Mouse (Mus musculus) embryo, embryonic 10.5 days (tissue): ENCODE measurements at regions not wholly inside any gene's neighbourhood (a gene's known extent, or its start where the extent isn't known, plus 50 kb on each side); places are given as distances from the start of the nearest gene placed in this dataset.

Experiments used
- DNase-seq: peaks from one replicate; pipeline ENCODE4 v3.0.0-alpha.2; 2015; ENCODE audit warnings: low spot score

DNA sequence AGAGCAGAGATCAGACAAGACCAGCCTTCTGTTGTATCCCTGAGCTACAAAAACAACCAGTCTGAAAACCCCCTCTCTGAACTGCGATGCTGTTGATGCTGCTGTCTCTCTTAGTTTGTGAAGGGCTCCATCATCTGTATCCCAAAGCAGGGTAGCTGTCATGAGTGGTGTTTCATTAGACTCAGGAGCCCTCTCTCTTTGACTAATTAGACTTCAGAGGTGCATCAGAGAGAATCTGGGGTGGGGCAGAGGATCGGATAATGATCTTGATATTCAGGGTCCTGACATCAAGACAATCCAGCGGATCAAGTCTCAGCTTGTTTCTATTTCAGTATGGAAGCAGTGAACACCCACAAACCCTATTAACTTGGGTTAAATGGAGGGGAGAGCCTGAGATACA, 70.6 kb upstream of the Slc24a4 start:
- no peak for DNase-seq

DNA sequence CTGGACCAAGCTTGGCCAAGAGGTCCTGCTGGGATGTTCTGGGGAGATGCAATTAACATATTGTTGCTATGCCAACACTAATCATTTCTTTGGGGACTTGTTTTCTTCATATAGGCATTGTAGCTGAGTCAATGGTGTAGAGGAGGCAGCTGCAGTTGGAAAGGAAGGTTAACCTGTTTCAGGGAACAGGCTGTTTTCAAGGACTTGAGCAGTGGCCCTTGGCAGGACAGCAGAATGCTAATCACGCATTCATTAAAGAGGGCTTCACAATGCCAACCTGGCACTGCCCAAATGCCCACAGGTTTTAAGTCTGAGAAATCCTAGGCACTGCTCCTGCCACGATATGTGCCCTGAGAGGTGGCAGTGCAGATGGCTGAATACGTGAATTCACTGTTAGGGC, 70.1 kb upstream of the Slc24a4 start:
- DNase-seq, result no peak

- DNase-seq, result no peak
Measured at GRCm38 (mm10) chr12:102061096-102061495, 67.4 kb upstream of the Slc24a4 start.

DNA sequence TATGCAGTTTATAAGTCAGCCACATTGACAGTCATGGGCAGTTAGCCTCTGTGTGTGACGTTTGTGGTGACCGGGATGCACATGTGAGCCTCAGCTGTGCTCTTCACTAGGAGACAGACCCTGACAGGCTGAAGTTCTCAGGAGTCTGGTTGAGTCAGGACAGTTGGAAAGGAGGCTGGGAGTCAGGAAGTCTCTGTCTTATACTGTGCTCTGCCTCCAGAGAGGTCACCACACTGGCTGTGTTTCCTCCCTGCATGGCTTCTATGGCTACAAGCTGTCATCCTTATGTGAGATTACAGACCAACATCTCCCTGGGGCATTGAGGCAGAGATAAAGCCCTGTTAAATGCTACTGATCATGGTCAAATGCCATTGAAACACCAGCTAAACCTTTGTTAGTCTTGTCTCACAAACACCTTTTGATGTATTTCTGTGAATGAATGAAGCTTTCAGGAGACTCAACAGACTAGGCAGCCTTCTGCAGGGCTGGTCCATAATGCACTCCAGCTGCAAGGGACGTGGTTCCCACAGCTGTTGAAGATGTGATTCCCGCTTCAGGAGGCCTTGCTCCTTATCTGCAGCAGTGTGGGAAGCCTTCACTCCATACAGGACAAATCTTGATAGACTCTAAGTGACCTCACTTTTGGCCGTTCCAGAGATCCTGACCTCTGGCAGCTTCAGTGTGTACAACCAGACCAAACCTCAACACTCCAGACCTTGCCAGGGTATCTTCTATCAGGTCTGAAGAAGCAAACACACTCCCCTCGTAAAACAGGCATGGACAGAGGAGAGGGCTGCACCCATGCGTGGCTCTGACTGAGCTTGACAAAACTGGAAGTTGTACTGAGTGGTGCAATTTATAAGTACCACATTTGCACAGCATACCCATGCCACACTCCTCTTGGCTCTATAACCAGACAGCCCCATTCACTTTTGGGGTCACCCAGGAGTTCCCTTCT, 66.6 kb upstream of the Slc24a4 start:
- no peak for DNase-seq

DNA sequence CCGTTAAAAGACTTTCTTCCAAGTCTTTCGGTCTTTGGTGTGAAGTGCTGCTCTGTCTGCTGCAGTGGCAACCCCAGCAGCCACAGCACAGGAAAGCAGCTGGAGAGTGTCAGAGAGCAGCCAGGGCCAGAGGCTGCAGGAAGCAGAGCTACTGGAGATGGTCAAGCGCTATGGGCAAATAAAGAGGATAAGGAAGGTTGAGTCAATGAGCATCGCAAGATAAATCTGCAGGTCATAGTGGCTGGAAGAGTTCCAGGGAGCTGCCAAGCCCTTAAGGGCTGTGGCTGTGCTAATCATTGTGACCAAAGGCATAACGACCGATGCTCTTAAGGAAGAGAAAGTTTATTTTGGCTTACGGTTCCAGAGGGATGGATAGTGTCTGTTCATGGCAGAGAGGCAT, 65.9 kb upstream of the Slc24a4 start:
- no peak for DNase-seq

- no peak for DNase-seq
Measured at GRCm38 (mm10) chr12:102063211-102063610, 65.3 kb upstream of the Slc24a4 start.

GRCm38 (mm10) chr12:102064710-102065325, 63.7 kb upstream of the Slc24a4 start:
- no peak for DNase-seq

DNA sequence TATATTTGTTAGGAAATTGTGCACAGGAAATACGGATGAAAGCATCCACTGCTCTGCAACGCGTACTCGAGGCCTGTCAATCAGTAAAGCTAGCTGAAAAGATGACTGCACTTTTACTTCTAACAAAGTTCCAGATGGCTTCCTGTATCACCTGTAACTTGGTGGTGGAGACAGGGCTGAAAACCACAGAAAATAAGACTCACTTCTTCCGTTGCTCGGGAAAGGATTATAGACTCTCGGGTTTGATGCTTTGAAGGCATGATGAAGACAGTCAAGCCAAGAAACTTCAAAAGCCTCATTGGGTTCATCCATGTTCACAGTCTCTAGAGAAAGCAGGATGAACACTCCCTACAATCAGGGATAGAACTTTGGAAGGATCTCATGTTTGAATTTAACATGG, 60.8 kb upstream of the Slc24a4 start:
- no peak for DNase-seq

- DNase-seq, result peak; percentile 21
Measured at GRCm38 (mm10) chr12:102069521-102070201, 58.9 kb upstream of the Slc24a4 start.

- no peak for DNase-seq
Measured at GRCm38 (mm10) chr12:102071888-102072619, 56.5 kb upstream of the Slc24a4 start.

GRCm38 (mm10) chr12:102073540-102073939, 55.0 kb upstream of the Slc24a4 start:
- no peak for DNase-seq

DNA sequence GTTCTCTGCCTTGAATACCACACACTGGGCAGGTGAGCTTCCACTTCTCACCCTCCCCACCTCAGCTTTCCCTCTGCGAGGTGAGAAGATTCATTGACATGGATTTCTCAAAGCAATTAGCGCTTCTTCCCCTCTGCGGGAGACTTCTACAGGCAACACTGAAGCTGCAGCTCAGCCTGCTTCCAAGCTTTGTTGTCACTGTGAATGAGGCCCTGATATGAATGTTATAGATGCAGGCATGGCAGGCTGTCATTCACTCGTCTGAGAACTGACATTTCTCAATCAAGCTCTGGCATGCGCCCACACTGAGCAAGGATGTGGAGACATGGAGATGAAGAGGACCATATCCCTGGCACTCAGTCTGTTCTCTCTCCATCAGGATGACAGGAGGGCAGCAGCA, 52.2 kb upstream of the Slc24a4 start:
- DNase-seq, result no peak
